Mouse (Mus musculus) 3134 (cell line): ENCODE measurements around the gene Tcf20.
A peak's percentile ranks its signal among the peaks of the same experiment; 100 is the strongest.

ENCODE experiments used
- DNase-seq: peaks from one replicate; pipeline ENCODE4 v3.0.0-alpha.2; 2011; ENCODE audit warnings: low spot score; ENCODE audit not compliant: insufficient read length; ENCODE audit errors: extremely low read depth

The Tcf20 gene

DNA sequence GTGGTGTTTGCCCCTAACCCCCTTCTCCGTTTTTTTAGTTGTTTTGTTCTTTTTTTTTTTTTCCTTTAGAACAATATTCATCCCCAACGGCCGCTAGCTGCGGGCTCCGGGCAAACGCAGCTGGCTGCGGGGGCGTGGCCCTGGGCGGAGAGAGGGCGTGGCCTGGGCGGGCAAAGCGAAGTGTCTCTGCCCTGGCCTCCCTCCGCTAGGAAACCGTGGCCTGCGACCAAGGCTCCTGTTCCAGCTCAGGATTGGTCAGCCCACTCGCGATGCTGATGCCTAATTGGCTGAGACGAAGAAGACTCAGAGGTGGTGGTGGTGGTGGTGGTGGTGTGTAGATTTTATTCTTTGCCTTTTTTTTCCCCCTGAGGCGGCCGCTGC is at the start of gene Tcf20:
Tcf20 (minus strand) TSS at position 141 of the 381 bp plus-strand sequence.
- DNase-seq = peak; percentile 58

DNA sequence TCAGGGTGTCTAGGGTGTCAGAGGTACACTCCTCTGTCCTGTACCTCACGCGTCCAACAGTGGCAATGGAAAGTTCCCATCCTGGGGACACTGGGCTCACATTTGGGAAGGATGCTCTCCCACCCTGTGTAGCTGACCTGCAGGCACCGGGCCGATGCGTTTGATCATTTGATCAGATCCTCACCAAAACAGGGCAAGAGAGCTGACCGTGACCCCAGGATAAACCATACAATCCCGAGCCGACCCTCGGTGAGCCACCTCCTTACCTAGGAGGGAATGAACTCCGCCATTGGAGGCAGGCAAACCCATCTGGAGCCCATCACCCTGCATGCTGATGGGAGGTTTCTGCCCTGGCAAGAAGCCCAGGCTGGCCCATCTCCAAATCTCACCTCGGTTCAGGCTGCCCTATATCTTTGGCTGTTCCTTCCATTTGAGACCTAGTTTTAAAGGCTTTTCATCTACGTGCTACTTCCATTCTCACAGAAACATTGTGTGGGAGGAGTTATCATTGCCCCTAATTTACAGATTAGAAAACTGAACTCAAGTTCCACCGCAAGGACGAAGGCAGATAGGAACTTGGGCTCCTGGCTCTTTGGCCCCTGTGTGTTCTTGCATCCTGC is 49.3 kb upstream of the Tcf20 start:
- no peak for DNase-seq

DNA sequence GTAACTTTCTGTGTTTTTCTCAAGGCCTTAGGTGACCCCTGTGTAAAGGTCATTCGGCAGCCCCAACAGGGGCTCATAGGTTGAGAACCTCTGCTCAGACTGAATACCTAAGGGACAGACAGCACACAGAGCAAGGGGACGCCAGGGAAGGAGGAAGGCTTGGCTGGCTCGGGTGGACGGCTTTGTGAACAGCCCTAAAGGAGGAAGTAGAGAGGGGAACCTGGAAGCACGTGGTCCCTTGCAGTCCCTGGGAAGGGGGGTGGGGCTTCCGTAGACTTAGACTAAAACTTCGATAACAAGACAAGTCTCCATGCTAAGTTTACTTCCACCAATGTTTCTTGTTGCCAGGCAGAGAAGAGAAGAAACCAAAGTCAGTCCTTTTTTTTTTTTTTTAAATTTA is 48.4 kb upstream of the Tcf20 start:
- DNase-seq = no peak

DNA sequence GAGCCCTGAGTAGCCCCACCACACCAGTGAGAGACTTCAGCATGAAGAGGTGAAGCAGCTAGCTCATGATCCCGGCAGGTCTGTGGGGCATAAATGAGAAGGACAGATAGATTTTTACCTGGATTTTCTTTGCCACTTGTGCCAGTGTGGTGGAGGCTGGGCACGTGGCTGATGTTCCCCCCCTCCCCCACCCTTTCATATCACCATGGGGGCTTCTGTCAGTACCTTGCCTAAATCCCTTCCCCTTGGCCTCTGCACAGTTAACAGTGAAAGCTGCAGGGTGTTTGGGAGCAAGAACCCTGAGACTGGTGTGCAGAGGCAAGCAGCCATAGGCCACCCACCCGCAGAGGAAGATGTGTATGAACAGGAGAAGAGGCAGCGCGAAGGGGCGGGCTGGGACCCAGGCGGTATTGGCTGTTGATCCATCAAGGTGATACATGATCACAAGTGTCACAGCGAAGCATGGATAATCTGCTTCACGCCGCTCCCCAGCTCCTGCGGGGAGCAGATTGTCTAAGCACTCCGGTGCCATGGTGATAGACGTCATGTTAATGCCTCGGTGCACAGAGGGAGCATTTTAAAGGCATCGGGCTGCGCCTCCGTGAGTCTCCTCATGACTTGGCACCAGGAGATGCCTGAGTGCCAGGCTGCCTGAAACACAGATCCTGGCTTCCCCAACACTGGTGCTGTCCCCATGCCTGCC is 46.8 kb upstream of the Tcf20 start:
- DNase-seq = no peak

DNA sequence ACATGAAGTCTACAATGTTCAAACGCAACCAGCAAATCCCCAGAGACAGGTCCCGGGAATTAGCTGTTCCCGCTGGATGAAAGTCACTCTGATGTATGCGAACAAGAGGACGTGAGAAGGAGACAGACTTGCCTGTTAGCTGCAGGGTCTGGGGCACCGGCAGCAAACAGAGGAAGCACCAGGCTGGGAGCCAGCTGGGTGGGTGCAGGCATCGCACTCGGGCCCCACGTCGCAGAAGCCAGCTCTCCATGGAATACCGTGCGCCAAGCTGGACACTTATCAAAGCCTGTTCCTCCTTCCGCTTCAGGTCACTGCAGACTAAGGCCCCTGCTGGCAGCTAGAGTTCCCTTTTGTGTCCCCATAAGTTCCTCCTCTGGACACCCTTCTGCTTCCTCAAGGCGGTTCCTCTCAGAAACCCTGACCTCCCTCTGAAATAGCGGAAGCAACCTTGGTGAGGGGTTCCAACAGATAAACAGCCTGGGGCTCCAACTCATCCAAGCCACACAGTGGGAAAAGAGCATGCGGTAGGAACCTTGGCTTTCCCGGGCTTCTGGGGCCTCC is 45.4 kb upstream of the Tcf20 start, which contains the start of gene Nfam1:
Nfam1 (minus strand) TSS at position 326 of the 561 bp plus-strand sequence.
- DNase-seq = no peak

DNA sequence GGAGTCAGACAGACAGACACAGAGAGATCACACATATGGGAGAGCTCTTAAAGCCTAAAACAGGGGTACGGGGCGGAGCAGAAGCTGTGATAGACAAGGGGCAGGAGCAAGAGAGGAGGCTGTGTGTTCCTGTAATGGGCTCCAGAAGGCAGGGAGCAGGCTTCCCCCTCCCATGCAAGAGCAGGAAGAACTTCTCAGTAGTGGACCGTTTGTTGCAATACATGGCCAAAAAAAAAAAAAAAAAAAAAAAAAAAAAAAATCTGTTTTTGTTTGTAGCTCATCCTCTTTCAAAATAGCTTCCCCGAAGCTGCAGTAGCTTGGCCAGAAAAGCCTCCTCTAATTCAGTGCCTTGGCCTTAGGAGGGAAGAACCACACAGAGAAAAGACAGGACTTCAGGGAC is 43.2 kb upstream of the Tcf20 start:
- no peak for DNase-seq

DNA sequence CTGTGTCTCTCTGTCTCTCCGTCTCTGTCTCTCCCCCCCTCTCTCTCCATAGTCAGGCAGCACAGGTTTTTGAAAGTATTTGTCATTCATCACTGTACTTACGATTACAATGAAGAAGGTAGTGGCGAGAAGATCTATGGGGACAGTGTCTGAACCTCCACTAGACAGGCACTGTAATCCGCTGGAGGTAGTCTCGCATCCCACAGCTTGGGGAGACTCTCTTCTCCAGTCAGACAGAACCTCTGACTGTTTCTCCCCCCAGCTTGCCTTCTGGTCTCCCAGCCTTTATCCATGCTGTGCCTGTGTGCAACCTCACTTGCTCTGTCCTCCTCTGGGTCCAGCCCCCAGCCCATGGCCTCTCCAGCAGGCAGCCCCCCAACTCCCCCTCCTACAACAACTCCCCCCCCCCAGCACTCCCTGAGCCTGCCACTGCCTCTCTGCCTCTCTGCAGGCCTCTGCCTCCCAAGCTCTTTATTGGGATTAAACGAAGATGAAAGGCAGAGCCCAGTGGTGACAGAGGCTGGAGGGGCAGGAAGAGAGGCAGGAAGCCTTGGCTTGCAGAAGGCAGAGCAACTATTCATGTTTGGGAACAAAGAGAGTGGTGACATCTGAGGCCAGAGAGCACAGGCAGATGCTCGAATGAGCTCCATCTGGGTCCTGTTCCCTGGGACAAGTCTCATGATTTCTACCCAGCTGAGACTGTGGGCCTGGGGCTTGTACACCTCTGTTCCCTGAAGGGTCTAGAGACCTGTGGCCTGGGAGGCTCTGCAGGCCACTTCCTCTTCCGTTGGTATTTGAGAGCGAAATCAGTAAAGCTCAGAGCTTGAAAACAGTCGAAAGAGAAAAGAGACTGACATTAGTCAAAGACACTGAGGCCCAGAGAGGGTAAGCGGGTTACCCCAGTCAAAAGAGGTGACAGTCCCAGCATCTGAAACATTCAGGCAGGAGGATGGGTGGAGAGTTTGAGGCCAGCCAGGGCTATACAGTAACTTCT is 42.4 kb upstream of the Tcf20 start:
- DNase-seq = no peak

DNA sequence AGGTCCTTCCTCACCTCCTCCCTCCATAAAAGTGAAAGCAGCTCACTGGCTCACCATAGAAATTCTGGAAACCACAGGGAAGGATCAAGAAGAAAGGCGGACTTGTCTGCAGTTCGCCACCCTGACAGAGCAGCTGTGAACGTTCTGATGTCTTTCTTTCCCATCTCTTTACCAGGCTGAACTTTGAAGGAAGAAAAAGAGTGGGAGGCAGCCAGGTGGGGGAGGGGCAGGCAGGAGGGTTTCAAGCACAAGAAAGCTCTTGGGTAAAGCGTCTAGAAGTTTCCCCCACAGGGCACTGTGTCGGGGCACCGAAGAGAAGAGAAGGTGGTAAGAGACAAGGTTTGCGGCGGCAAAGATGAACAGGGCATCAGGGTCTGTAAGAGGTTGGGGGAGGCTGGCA is 38.5 kb upstream of the Tcf20 start:
- no peak for DNase-seq

DNA sequence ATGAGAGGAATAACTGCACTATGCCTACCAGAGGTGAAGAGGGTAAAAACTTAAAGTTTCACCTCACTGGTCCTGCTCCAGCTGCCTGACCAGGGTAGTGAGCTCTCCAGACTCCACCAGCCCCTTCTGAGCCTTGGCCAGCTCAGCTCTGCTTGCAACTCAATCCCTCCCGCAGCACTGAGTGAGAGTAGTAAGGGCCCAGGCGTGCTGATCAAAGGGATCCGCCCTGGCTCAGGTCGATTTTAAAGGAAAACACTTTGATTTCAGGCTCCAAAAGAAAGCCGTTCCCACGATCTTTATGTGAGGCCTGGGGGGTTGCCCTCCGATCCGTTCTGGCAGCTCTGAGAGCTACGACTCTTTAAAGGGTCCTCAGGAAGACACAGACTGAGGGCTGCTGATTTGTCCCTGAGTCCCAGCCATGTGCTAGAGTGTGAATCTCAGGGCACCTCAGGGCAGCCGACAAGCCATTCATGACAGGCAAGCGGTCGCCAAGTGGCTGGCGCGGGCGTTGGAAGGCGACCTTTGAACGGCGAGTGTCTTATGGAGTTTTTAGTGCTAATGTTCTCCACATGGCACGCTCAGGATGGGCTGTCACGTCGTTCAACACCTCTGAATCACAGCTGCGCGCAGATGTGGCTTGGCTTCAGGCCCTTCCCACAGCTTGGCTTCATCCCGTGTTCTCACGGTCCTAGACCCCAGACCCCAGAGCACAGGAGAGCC is 37.5 kb upstream of the Tcf20 start:
- no peak for DNase-seq

DNA sequence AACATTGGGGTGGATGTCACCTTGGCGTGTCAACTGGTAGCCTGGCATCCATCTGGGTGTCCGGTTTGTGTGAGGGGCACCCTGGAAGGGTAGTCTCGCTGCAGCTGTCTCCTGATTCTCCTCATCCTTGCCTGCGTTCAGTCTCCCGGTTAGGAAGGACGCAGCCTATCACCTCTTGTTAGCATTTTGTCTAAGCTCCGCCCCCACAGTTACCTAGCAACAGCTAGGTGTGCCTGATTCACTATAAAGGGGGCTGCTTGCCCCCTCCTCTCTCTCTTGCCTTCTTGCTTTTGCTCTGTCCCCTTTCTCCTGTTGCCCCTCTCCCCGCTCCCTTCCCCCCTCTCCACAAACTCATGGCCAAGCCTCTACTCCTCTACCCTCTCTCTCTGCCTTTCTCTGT is 35.3 kb upstream of the Tcf20 start:
- no peak for DNase-seq

DNA sequence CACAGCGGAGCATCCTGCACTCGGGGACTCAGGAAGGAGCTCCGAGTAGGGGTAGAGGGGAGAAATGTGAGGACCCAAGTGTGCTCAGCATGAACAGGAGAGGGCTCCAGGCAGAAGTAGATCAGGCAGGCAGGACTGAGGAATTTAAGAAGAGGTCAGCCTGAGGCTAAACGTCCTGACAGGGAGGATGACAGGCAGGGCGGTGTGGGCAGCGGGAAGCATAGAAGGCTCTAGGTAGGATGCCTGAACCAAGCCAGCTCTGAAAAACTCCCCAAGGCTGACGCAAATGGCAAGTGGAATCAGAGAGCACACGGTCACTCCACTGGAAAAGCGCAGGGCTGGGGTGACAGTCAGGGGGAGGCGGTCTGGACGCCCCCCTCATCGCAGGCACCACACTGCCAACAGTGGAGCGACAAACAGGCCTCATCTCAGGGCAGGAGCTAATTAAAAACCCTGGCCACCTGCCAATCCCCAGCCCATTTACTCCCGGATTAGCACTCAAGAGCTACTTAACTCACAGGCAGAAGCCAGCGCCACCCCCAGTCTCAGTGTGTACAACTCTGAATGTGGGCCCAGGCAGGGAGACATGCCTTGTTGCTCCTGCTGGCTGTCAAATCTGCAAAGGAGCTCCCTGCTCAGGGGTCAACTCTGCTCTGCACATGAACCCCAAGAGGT is 23.5 kb upstream of the Tcf20 start:
- DNase-seq = no peak

DNA sequence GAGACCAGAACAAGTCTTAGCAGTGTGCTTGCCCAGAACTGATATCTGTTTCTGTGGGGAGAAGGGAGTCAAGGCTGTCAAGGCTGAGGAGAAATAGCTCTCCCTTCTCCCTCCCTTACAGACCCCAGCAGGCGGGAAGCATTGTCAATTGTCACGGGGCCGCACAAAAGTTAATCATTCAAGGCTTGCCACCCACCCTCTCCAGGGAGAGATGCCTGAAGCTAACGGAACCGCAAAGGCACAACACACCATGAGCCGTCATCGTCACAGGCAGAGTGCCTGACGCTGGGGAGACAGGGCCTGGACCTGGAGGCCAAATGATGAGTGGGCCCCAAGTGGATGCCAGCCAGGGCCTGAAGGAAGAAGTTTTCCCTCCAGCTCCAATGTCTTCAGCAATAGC is 22.8 kb upstream of the Tcf20 start:
- DNase-seq = no peak

DNA sequence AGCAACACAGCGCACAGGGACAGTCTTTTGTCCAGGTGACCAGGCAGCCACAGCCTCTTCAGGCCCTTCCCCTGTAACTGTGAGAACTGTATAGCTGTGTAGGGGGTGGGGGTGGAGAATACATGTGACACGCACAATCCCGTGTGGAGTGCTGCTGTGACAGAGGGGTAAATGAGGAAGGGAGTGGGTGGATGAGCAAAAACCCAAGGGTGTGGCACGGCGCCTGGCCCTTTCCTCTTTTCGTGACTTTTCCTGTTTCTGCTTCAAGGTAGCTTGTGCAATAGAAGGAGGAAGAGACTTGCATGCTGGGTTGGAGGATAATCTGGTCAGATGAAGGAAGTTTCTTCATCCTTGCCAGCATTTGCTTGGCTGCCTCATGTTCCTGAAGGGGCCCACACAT is 21.9 kb upstream of the Tcf20 start:
- no peak for DNase-seq

DNA sequence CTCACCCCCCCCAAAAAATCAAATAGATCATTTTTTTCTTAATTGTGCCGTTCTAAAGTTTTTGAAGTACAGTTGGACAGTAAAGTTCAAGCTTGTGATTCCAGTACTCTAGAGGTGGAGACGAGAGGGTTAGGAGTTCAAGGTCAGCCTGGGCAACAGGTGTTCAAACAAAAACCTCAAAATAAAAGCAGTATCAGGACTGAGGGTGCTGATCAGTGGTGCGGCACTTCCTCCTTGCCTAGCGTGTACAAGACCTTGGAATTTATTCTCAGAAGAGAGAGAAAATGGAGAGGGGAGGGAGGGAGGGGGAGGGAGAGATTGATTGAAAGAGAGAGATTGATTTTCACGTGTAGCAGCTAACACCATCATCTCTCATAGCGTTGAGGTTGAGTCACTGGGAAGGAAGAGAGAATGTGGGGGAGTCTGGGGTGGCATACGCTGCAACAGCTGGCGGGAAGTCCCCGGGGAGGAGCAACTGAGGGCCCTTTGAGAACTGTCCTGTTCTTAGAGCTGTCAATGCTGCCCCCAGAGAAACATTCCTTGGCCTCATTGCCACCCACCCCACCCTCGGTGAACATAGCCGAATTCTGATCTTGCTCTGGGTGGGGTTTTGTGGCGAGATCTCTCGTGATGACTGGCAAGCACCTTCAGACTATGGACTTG is 21.2 kb upstream of the Tcf20 start:
- DNase-seq = peak; percentile 76

DNA sequence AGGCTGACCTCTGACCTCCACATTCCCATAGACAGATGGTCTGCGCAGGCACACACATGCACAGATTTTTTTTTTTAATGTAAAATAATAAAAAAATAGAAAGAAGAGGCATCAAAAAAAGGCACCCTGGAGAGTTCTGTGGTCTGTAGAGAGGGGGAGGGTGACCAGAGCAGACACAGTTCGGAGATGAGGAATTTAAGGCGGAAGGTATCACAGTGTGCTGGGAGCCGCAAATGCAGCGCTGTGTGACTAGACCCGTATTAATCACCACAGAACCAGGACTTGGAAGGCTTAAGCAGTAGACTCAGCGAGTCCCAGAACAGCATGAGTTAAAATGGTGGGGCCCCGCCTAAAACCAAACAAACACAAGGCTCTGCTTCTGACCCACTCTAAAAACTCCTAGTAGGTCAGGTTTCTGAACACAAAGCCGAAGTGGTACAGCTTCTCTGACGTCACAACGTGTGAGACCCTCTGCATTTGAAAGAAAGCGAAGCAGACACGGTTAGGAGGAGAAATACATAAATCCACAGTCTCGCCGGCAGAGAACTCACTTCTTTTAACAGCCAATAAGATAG is 19.8 kb upstream of the Tcf20 start:
- peak; percentile 62 for DNase-seq

DNA sequence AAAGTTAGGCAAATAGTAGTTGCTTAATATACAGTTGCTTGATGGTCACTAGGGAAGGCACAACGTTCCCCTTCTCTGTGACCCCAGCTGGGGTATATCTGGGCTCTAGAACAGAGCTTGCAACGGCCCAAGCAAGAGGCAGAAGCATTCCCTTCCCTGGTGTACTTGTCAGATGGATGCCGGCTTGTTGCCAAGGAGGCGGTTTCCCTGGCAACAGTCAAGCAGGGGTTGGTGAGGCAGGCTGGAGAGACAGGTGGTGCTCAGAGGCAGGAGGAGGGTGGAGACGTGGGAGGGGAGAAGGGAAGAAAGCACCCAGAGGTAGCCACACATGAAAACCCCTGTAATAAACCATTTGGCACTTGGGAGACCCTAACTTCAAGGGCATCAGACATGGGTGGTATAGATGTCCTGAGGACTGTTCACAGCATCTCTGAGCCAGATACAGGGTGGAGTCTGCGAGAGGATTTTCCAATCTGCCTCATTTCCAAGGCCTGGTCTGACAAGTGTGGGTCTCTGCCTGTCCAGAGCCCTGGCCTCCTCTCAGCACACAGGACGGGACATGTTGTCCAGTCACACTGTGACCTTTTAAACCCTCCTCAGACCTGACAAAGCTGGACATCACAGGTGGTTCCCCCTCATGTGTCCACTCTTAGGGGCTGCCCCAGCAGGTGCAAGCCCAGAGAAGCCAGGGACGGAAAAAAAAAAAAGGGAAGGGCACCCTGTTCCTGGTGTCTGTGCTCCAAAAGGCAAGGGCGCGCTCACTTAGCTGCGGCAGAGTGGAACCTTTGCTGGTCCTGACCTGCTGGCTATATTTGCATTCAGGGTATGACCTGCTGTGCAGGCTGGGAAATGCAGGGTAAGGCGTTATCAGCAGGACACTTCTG is 15.2 kb upstream of the Tcf20 start:
- no peak for DNase-seq

DNA sequence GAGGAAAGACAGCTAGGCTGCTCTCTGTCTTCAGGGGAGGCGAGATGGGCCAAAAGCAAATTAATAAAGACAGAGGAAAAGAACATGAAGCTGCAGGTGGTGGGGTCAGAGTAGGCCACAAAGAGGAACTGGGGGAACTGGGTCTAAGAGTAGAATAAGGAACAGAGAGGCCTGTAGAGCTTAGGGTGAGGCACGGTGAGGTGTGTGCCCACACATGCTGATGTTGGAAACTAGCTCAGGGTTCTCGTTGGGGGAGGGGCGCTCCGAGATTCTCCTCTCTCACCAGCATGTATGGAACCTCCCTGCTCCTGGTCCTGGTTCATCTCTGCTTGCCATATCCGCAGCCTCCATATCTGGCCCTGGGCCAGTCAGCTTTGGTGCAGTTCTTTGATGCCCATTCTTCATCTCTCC is 11.1 kb upstream of the Tcf20 start:
- no peak for DNase-seq

DNA sequence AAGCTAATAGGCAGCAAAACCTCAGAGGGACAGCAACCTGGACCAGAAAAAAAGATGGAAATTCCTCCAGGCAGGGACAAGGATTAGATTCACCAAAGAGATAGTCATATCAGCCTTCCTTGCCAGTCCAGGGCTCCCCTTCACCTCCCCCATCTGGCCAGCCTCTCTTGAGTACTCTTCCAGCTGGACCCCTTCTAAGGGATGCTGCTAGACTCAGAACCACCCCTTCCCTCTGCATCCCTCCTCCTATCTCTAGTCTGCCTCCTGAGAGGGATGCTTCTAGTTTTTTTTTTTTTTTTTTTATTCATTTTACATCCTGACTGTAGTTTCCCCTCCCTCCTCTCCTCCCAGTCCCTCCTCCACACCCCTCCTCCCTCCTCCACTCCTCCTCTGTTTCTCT is 8.8 kb upstream of the Tcf20 start:
- DNase-seq = no peak
